Comparison of ENCODE assay signal across 14 mouse cellular contexts in genomic region chr2:24311302-24312001, GRCm38 (mm10). TPM values are rescaled to one million over a fixed set of nuclear protein-coding genes. Genes with fewer than 3 reads are reported as not detected.
DNase-seq lines count a peak whose midpoint lies in the region; ATAC-seq and TF ChIP-seq lines count a peak whose summit lies in the region.
"Had no signal": no experiment of that assay in that cellular context is flagged by ENCODE, and none has a peak within 500 bp of the region (broad histone marks: within the 10 kb centered on the region; RNA-seq: fewer than 3 reads in every experiment).

No protein-coding gene starts in this region.

- H3K4me1 ChIP-seq in bone marrow macrophage, adult 2 months (ENCODE audit: control insufficient read depth, insufficient read depth, low read length): peaks cover 33% of the 10 kb centered on the region
- peaks cover 12% of the 10 kb centered on the region; the same call in 1 of the 2 replicates for H3K4me1 ChIP-seq in liver, postnatal 0 days (ENCODE audit: insufficient read depth)
- H3K4me1 ChIP-seq in hindbrain, embryonic 16.5 days (ENCODE audit: control insufficient read depth, insufficient read depth, low read depth, low read length): no peaks in the 10 kb centered on the region
- no peaks in the 10 kb centered on the region for H3K4me1 ChIP-seq in midbrain, embryonic 11.5 days (ENCODE audit: control insufficient read depth, insufficient read depth, low read length)
- H3K4me1 ChIP-seq: neural tube, embryonic 13.5 days had no signal

- H3K9ac ChIP-seq in liver, postnatal 0 days (replicated peaks): no peak overlapping the region
- H3K9ac ChIP-seq in hindbrain, embryonic 16.5 days (ENCODE audit: low read depth, low read length): no peak overlapping the region
- no peak overlapping the region for H3K9ac ChIP-seq in midbrain, embryonic 11.5 days (ENCODE audit: low read length)
- H3K9ac ChIP-seq: neural tube, embryonic 13.5 days had no signal

- TF ChIP-seq CTCF in bone marrow macrophage, adult 2 months (IDR thresholded peaks at IDR 0.05; ENCODE audit: low read depth, low read length): no peak
- no peak for TF ChIP-seq CTCF in liver, postnatal 0 days (IDR thresholded peaks at IDR 0.05; ENCODE audit: low read depth)

- TF ChIP-seq POLR2A in bone marrow macrophage, adult 2 months (IDR thresholded peaks at IDR 0.05; ENCODE audit: borderline replicate concordance, low read depth, low read length): no peak

- H3K27ac ChIP-seq in bone marrow macrophage, adult 2 months (ENCODE audit: insufficient read depth, low read depth, low read length): peak overlapping the region; percentile 74
- peak overlapping the region; percentile 86 for H3K27ac ChIP-seq in liver, postnatal 0 days (ENCODE audit: low read depth)
- no peak overlapping the region for H3K27ac ChIP-seq in hindbrain, embryonic 16.5 days (ENCODE audit: low read depth, low read length)
- H3K27ac ChIP-seq in midbrain, embryonic 11.5 days (ENCODE audit: low read depth, low read length): no peak overlapping the region
- H3K27ac ChIP-seq: layer of hippocampus, adult 2 months; neural tube, embryonic 13.5 days had no signal

- peak; percentile 6 for DNase-seq in adrenal gland, postnatal 10 days
- DNase-seq in adrenal gland, adult 8-10 months: no peak
- DNase-seq in liver, postnatal 0 days: peak; percentile 72
- peak; percentile 30 for DNase-seq in skeletal muscle tissue, adult 2 months (ENCODE audit: low read depth, low spot score)
- DNase-seq in kidney, adult 18-20 months: no peak
- no peak for DNase-seq in midbrain, embryonic 11.5 days (ENCODE audit: low spot score, missing footprints)
- DNase-seq: heart, postnatal 14 days had no signal

- WGBS in liver, postnatal 0 days (ENCODE audit: insufficient replicate concordance): 21% methylated on average over 6 of the region's 6 CpGs
- 80% methylated on average over 6 of the region's 6 CpGs for WGBS in hindbrain, embryonic 16.5 days
- WGBS in midbrain, embryonic 11.5 days: 81% methylated on average over 6 of the region's 6 CpGs

- peak; percentile 93 for ATAC-seq in liver, postnatal 0 days
- ATAC-seq in hindbrain, embryonic 16.5 days: no peak
- no peak for ATAC-seq in midbrain, embryonic 11.5 days (ENCODE audit: low FRiP score)

- H3K36me3 ChIP-seq in liver, postnatal 0 days (replicated peaks; ENCODE audit: insufficient read depth, low read length): no peaks in the 10 kb centered on the region
- H3K36me3 ChIP-seq in hindbrain, embryonic 16.5 days (ENCODE audit: control insufficient read depth, insufficient read depth, low read length): no peaks in the 10 kb centered on the region
- H3K36me3 ChIP-seq in midbrain, embryonic 11.5 days (ENCODE audit: control insufficient read depth, insufficient read depth, low read length): no peaks in the 10 kb centered on the region
- H3K36me3 ChIP-seq: neural tube, embryonic 13.5 days had no signal

- no peaks in the 10 kb centered on the region for H3K27me3 ChIP-seq in liver, postnatal 0 days (ENCODE audit: insufficient read depth, low read length)
- H3K27me3 ChIP-seq in hindbrain, embryonic 16.5 days (replicated peaks; ENCODE audit: control insufficient read depth, insufficient read depth, low read length): no peaks in the 10 kb centered on the region
- no peaks in the 10 kb centered on the region for H3K27me3 ChIP-seq in midbrain, embryonic 11.5 days (ENCODE audit: control insufficient read depth, insufficient read depth, low read length)
- H3K27me3 ChIP-seq: neural tube, embryonic 13.5 days had no signal

- TF ChIP-seq EP300 in liver, postnatal 0 days (IDR thresholded peaks at IDR 0.05; ENCODE audit: low read depth): peak; percentile 47; the same call in 1 of the 2 replicates

- no peak overlapping the region for H3K4me3 ChIP-seq in bone marrow macrophage, adult 2 months (ENCODE audit: insufficient read depth, low read length)
- H3K4me3 ChIP-seq in liver, postnatal 0 days (ENCODE audit: low read depth, low read length): no peak overlapping the region
- H3K4me3 ChIP-seq in hindbrain, embryonic 16.5 days (ENCODE audit: low read length): no peak overlapping the region
- H3K4me3 ChIP-seq in midbrain, embryonic 11.5 days (ENCODE audit: low read depth, low read length): no peak overlapping the region
- H3K4me3 ChIP-seq: layer of hippocampus, adult 2 months; neural tube, embryonic 13.5 days had no signal

- H3K4me2 ChIP-seq in liver, postnatal 0 days (ENCODE audit: low read depth, low read length): no peak overlapping the region
- no peak overlapping the region for H3K4me2 ChIP-seq in hindbrain, embryonic 16.5 days (ENCODE audit: low read length)
- H3K4me2 ChIP-seq in midbrain, embryonic 11.5 days: no peak overlapping the region
- H3K4me2 ChIP-seq: neural tube, embryonic 13.5 days had no signal

- no peaks in the 10 kb centered on the region for H3K9me3 ChIP-seq in liver, postnatal 0 days (ENCODE audit: low read length)
- H3K9me3 ChIP-seq in hindbrain, embryonic 16.5 days (ENCODE audit: control insufficient read depth, low read length): no peaks in the 10 kb centered on the region
- no peaks in the 10 kb centered on the region for H3K9me3 ChIP-seq in midbrain, embryonic 11.5 days (ENCODE audit: control insufficient read depth, low read length)
- H3K9me3 ChIP-seq: neural tube, embryonic 13.5 days had no signal

RNA-seq across cellular contexts. Expression of gene Il1f10, which starts 20.5 kb away (rescaled TPM):
- not detected for total RNA-seq in adrenal gland, postnatal 10 days (2021)
- not detected for total RNA-seq in adrenal gland, adult 8-10 months (2022)
- polyA plus RNA-seq in bone marrow macrophage, adult 2 months (2012; ENCODE audit: insufficient read depth, insufficient read length, missing spikeins): not detected in 2 replicates
- not detected in 2 replicates for polyA plus RNA-seq in liver, postnatal 0 days (2015; fragmentation: Nextera tagmentation; extraction: Ambion mirVana)
- polyA plus RNA-seq in hindbrain, embryonic 16.5 days (2015; fragmentation: Nextera tagmentation; extraction: Ambion mirVana): not detected in 2 replicates
- not detected in 2 replicates for polyA plus RNA-seq in midbrain, embryonic 11.5 days (2014; fragmentation: Nextera tagmentation; extraction: Ambion mirVana)
- total RNA-seq: gastrocnemius, adult 8-10 months; heart, postnatal 14 days; layer of hippocampus, adult 2 months; megakaryocyte-erythroid progenitor cell, adult 5-6 weeks had no signal
- polyA plus RNA-seq: embryonic facial prominence, embryonic 14.5 days; neural tube, embryonic 13.5 days had no signal

RNA-seq across cellular contexts. Expression of gene Il1rn, which starts 25.2 kb away (rescaled TPM):
- 1 to 10 TPM; 2.0 to 6.2 TPM for total RNA-seq in adrenal gland, postnatal 10 days (2021)
- 1 to 10 TPM in 1 of 4 experiments, under 1 TPM in 2, not detected in 1; 0.68 to 1.4 (median 0.77) TPM for total RNA-seq in adrenal gland, adult 8-10 months (2022)
- 7.8 and 15.7 TPM in 2 replicates for polyA plus RNA-seq in bone marrow macrophage, adult 2 months (2012; ENCODE audit: insufficient read depth, insufficient read length, missing spikeins)
- 17.5 and 19.0 TPM in 2 replicates for polyA plus RNA-seq in liver, postnatal 0 days (2015; fragmentation: Nextera tagmentation; extraction: Ambion mirVana)
- 0.08 TPM in 1 of 2 replicates, not detected in the other for polyA plus RNA-seq in hindbrain, embryonic 16.5 days (2015; fragmentation: Nextera tagmentation; extraction: Ambion mirVana)
- 0.08 and 0.15 TPM in 2 replicates for polyA plus RNA-seq in midbrain, embryonic 11.5 days (2014; fragmentation: Nextera tagmentation; extraction: Ambion mirVana)
- total RNA-seq: gastrocnemius, adult 8-10 months; layer of hippocampus, adult 2 months; megakaryocyte-erythroid progenitor cell, adult 5-6 weeks had no signal

RNA-seq across cellular contexts. Expression of gene Il1f5, which starts 34.7 kb away (rescaled TPM):
- total RNA-seq in adrenal gland, postnatal 10 days (2021): not detected
- total RNA-seq in adrenal gland, adult 8-10 months (2022): not detected
- polyA plus RNA-seq in bone marrow macrophage, adult 2 months (2012; ENCODE audit: insufficient read depth, insufficient read length, missing spikeins): not detected in 2 replicates
- not detected in 2 replicates for polyA plus RNA-seq in liver, postnatal 0 days (2015; fragmentation: Nextera tagmentation; extraction: Ambion mirVana)
- not detected in 2 replicates for polyA plus RNA-seq in hindbrain, embryonic 16.5 days (2015; fragmentation: Nextera tagmentation; extraction: Ambion mirVana)
- not detected in 2 replicates for polyA plus RNA-seq in midbrain, embryonic 11.5 days (2014; fragmentation: Nextera tagmentation; extraction: Ambion mirVana)
- total RNA-seq: gastrocnemius, adult 8-10 months; heart, postnatal 14 days; layer of hippocampus, adult 2 months; megakaryocyte-erythroid progenitor cell, adult 5-6 weeks had no signal
- polyA plus RNA-seq: neural tube, embryonic 13.5 days had no signal

RNA-seq across cellular contexts. Expression of gene Psd4, which starts 55.9 kb away (rescaled TPM):
- total RNA-seq in adrenal gland, postnatal 10 days (2021): 1 to 10 TPM; 4.2 to 6.7 TPM
- total RNA-seq in adrenal gland, adult 8-10 months (2022): 1 to 10 TPM; 1.5 to 5.2 (median 3.9) TPM
- polyA plus RNA-seq in bone marrow macrophage, adult 2 months (2012; ENCODE audit: insufficient read depth, insufficient read length, missing spikeins): 39.8 and 44.5 TPM in 2 replicates
- 3.0 and 3.9 TPM in 2 replicates for polyA plus RNA-seq in liver, postnatal 0 days (2015; fragmentation: Nextera tagmentation; extraction: Ambion mirVana)
- 1.5 and 2.3 TPM in 2 replicates for polyA plus RNA-seq in hindbrain, embryonic 16.5 days (2015; fragmentation: Nextera tagmentation; extraction: Ambion mirVana)
- polyA plus RNA-seq in midbrain, embryonic 11.5 days (2014; fragmentation: Nextera tagmentation; extraction: Ambion mirVana): 0.36 TPM in 2 replicates

Comparison
In these comparisons a context has a peak if more than half of its experiments do, and no peak if none do; other contexts are left out.
1. DNase-seq: peak in adrenal gland, postnatal 10 days (single experiment), liver, postnatal 0 days (single experiment) and skeletal muscle tissue, adult 2 months (single experiment); none in adrenal gland, adult 8-10 months (single experiment), kidney, adult 18-20 months (single experiment) and midbrain, embryonic 11.5 days (single experiment).
2. H3K27ac ChIP-seq: peak in bone marrow macrophage, adult 2 months (single experiment) and liver, postnatal 0 days (single experiment); none in hindbrain, embryonic 16.5 days (single experiment) and midbrain, embryonic 11.5 days (single experiment).